Mouse (Mus musculus) lung, postnatal 0 days (tissue): ENCODE measurements around the gene Milr1. TPM values are rescaled to one million over a fixed set of nuclear protein-coding genes. Genes with fewer than 3 reads are reported as not detected.

Source experiments
- ATAC-seq: fragments of 200-750 bp; cut with Nextera tagmentation; 2 replicates; pipeline ENCODE4 v1.8.0; 2017; ENCODE audit warnings: moderate library complexity
- DNase-seq: peaks from one replicate; pipeline ENCODE4 v3.0.0-alpha.2; 2016; ENCODE audit warnings: low spot score
- H3K27ac ChIP-seq: fragments of 300-500 bp; sonication (generic); 2 replicates; pipeline ENCODE4 v1.5.1; 2014; ENCODE audit warnings: antibody characterized with exemption, mild to moderate bottlenecking, low read length, mixed read lengths
- H3K27me3 ChIP-seq: fragments of 300-500 bp; sonication (generic); replicated peaks from 2 replicates; pipeline ENCODE4 v1.6.1; 2014; ENCODE audit warnings: low read length, mixed read lengths; ENCODE audit not compliant: insufficient read depth
- H3K36me3 ChIP-seq: fragments of 300-500 bp; sonication (generic); 2 replicates; pipeline ENCODE4 v1.6.1; 2014; ENCODE audit warnings: low read length, mixed read lengths; ENCODE audit not compliant: insufficient read depth
- H3K4me1 ChIP-seq: fragments of 300-500 bp; sonication (generic); 2 replicates; pipeline ENCODE4 v1.6.1; 2014; ENCODE audit warnings: antibody characterized with exemption, low read depth, low read length, mixed read lengths; ENCODE audit not compliant: insufficient read depth
- H3K4me2 ChIP-seq: fragments of 300-500 bp; sonication (generic); replicated peaks from 2 replicates; pipeline ENCODE4 v1.6.1; 2014; ENCODE audit warnings: low read depth, mild to moderate bottlenecking, low read length, moderate library complexity, mixed read lengths
- H3K4me3 ChIP-seq: fragments of 300-500 bp; sonication (generic); 2 replicates; pipeline ENCODE4 v1.5.1; 2014; ENCODE audit warnings: low read depth, low read length
- H3K9ac ChIP-seq: fragments of 300-500 bp; sonication (generic); replicated peaks from 2 replicates; pipeline ENCODE4 v1.6.1; 2014; ENCODE audit warnings: low read depth, mild to moderate bottlenecking
- H3K9me3 ChIP-seq: fragments of 300-500 bp; sonication (generic); 2 replicates; pipeline ENCODE4 v1.6.1; 2016; ENCODE audit warnings: low read length, mixed read lengths
- CTCF ChIP-seq: IDR thresholded peaks from 2 replicates; pipeline ENCODE4 v1.5.1; 2016; ENCODE audit warnings: antibody characterized with exemption, mild to moderate bottlenecking
- EP300 ChIP-seq: IDR thresholded peaks from 2 replicates; pipeline ENCODE4 v1.6.1; 2016; ENCODE audit warnings: antibody characterized with exemption, mild to moderate bottlenecking, control low read depth
- WGBS: fragments of 180-500 bp; shearing (Covaris S2); extraction: QIAGEN DNeasy Blood & Tissue Kit; methylation state at CpG from one replicate; pipeline ENCODE4 v1.1.7; 2014; 5-methylcytosine and 5-hydroxymethylcytosine counted together
- polyA plus RNA-seq: library from polyadenylated mRNA; unstranded; fragments of >200 nt; fragmentation: Nextera tagmentation; extraction: Ambion mirVana; gene quantifications from 2 replicates; pipeline ENCODE4 v1.2.1, GENCODE M21; 2015

Gene Milr1
- polyA plus RNA-seq, 1 experiment from 2014 or later, result 4.1 TPM

DNA sequence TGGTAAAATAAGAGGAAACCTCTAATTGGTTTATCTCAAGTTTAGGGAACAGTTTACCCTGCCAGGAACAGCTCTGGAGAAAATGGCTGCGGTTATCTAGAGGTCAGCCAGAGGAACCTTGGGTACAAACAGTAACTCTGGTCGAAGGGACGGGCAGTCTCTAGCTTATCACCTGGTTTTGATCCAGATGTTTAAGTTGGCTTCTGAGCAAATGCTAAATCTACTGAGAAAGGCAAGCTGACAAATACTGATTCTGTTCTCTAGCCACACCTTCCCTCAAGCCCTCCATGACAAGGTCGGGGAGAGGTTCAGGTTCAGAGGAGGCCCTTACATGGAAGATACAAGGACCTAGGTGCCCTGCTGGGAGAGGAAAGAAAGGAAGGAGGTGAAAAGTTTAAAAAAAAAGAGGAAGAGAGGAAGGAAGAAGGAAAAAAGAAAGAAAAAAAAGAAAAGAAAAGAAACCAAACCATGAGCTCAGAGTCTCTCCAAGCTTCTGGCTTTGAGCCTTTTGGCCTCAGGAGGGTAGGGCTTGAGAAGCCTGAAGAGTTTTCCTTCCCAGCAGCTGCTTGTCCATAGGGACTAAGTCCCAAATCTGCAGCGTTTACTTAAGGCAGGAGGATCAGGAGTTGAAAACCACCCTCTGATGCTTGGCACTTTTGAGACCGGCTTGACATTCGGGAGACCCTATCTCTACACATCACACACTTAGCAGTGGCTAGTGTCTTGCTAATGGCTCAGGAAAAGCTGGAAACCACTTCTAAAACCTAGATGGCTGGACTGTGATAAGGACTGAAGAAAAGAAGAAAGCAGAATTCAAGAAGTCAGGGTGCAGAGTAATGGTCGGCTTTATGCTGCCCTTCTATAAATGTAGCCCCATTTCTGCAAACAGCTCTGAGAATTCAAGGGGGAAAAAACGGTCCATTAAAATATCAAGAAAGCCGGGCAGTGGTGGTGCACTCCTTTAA is 22.3 kb upstream of the Milr1 start:
- no peak for ATAC-seq
- DNase-seq, result no peak
- no peaks in the 10 kb centered on the region for H3K9me3 ChIP-seq
- 61% methylated on average over 10 of the region's 10 CpGs for WGBS
- TF ChIP-seq EP300 (no peak), CTCF (no peak)
- H3K27ac ChIP-seq, result no peak overlapping the region
- H3K9ac ChIP-seq, result no peak overlapping the region
- no peak overlapping the region for H3K4me3 ChIP-seq
- no peaks in the 10 kb centered on the region for H3K27me3 ChIP-seq
- H3K36me3 ChIP-seq, result no peaks in the 10 kb centered on the region
- H3K4me2 ChIP-seq, result no peak overlapping the region
- no peaks in the 10 kb centered on the region for H3K4me1 ChIP-seq

DNA sequence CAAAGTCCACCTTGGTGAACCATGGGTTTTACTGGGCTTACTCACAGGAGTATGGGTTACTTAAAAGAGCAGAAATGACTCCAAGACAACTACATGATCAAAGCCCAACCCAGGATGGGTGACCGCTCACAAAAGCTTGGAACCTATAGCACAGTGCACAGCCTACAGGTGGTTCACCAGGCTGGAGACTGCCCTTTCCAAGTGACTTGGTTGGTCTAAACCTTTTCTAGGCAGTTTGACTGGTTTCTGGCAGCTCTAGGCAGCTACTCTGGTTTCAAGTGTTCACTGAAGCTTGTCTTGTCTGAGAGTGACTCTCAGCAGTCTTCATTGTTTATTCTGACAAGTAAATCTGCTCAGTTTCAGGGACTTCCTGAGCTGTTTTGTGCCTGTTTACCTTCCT is 21.4 kb upstream of the Milr1 start:
- Histone ChIP-seq H3K36me3 (no peaks in the 10 kb centered on the region), H3K27ac (no peak overlapping the region; the same call in 1 of the 2 replicates), H3K4me3 (no peak overlapping the region), H3K9ac (no peak overlapping the region), H3K27me3 (no peaks in the 10 kb centered on the region), H3K9me3 (no peaks in the 10 kb centered on the region), H3K4me1 (no peaks in the 10 kb centered on the region), H3K4me2 (no peak overlapping the region)
- TF ChIP-seq EP300 (no peak), CTCF (no peak)
- WGBS, result 89% methylated on average over 1 of the region's 1 CpGs
- no peak for DNase-seq
- ATAC-seq, result no peak

GRCm38 (mm10) chr11:106730714-106731113 is 20.3 kb upstream of the Milr1 start:
- ATAC-seq (peak; percentile 83), DNase-seq (peak; percentile 67)
- Histone ChIP-seq H3K27me3 (no peaks in the 10 kb centered on the region), H3K4me3 (no peak overlapping the region), H3K4me1 (no peaks in the 10 kb centered on the region), H3K4me2 (no peak overlapping the region), H3K9me3 (no peaks in the 10 kb centered on the region), H3K36me3 (no peaks in the 10 kb centered on the region), H3K9ac (no peak overlapping the region), H3K27ac (0 out of 2 replicates have a peak overlapping the region, but pooled peaks have one; percentile 35)
- 8% methylated on average over 4 of the region's 4 CpGs for WGBS
- peak; percentile 55; the same call in 1 of the 2 replicates for TF ChIP-seq EP300
- no peak for TF ChIP-seq CTCF

DNA sequence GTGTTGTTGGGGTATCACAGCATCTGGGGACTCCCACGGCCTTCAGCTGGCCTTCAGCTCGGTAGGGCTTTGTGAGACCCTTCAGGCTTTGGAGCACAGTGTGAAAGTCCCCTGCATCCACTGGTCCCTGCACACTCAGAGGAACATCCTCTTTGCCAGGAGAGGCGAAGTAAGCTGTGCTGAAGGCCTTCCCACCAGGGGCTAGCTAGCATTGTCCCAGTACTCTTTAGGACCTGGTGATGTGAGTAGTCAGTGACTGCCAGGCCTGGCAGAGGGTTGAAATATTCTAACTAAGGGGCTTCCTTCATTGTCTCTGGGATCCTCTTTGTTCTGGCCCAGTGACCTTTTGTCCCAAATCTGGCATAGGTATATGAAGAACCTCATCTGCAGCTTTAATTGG is 14.4 kb upstream of the Milr1 start:
- 77% methylated on average over 3 of the region's 3 CpGs for WGBS
- no peak overlapping the region for H3K9ac ChIP-seq
- no peaks in the 10 kb centered on the region for H3K27me3 ChIP-seq
- no peak overlapping the region for H3K4me2 ChIP-seq
- H3K4me1 ChIP-seq, result peaks cover 5% of the 10 kb centered on the region; the same call in 1 of the 2 replicates
- no peak overlapping the region for H3K4me3 ChIP-seq
- H3K9me3 ChIP-seq, result no peaks in the 10 kb centered on the region
- no peaks in the 10 kb centered on the region for H3K36me3 ChIP-seq
- ATAC-seq (no peak), DNase-seq (no peak)
- TF ChIP-seq CTCF (no peak), EP300 (no peak)
- peak overlapping the region; percentile 38 for H3K27ac ChIP-seq

DNA sequence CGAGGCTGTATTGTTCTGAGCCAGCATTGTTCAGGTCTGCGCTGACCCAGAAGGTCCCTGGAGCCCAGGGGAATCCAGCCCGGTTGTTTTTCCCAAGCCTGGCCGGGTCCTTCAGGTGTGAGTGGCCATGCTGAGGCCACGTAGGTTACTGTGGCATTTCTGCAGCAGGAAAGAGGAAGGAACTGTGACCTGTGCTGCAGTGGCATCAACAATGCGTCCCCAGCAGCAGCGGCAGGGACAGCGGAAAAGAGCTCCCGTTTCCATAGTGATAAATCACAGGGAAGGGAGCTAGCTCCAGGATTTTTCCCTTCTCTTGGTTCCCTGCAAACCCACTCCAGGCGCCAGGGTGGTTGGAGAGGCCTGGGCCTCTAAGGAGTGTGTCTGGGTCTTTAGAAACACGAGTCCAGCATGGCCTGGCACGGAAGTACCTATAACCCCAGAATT is 13.8 kb upstream of the Milr1 start:
- no peak for TF ChIP-seq EP300
- no peak for TF ChIP-seq CTCF
- Histone ChIP-seq H3K27ac (peak overlapping the region; percentile 38; the same call in 1 of the 2 replicates), H3K27me3 (no peaks in the 10 kb centered on the region), H3K4me1 (peaks cover 5% of the 10 kb centered on the region; the same call in 1 of the 2 replicates), H3K9me3 (no peaks in the 10 kb centered on the region), H3K4me3 (no peak overlapping the region), H3K4me2 (no peak overlapping the region), H3K9ac (no peak overlapping the region), H3K36me3 (no peaks in the 10 kb centered on the region)
- DNase-seq (peak; percentile 70), ATAC-seq (peak; percentile 70)
- WGBS, result 21% methylated on average over 12 of the region's 12 CpGs

DNA sequence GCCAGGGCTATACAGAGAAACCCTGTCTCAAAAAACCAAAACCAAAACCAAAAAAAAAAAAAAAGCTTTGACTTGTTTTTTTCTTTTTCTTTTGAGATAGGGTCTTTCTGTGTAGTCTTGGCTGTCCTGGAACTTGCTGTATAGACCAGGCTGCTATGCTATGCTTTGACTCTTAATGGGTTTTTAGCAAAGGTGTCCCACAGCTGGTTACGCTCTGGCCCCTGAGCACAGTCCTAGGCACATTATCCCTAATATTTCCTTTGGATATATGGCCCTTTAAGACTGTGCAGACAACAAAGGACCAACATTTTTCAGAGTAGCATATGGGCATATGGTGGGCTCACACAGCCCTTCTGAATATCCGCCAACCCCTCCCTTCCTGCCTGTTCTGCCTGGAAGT is 11.9 kb upstream of the Milr1 start:
- H3K4me2 ChIP-seq, result no peak overlapping the region
- H3K9ac ChIP-seq, result no peak overlapping the region
- DNase-seq (no peak), ATAC-seq (no peak)
- peaks cover 5% of the 10 kb centered on the region; the same call in 1 of the 2 replicates for H3K4me1 ChIP-seq
- no peak overlapping the region for H3K4me3 ChIP-seq
- WGBS, result 95% methylated on average over 2 of the region's 2 CpGs
- H3K9me3 ChIP-seq, result no peaks in the 10 kb centered on the region
- no peak overlapping the region for H3K27ac ChIP-seq
- H3K27me3 ChIP-seq, result no peaks in the 10 kb centered on the region
- no peak for TF ChIP-seq CTCF
- TF ChIP-seq EP300, result no peak
- no peaks in the 10 kb centered on the region for H3K36me3 ChIP-seq
